Mouse (Mus musculus) neural tube, embryonic 13.5 days (tissue): ENCODE results near the gene Gm11077. TPM values are rescaled to one million over a fixed set of nuclear protein-coding genes. Genes with fewer than 3 reads are reported as not detected.

Experiments
- ATAC-seq: fragments of 200-750 bp; cut with Nextera tagmentation; 2 replicates; pipeline ENCODE4 v1.8.0; 2017; ENCODE audit warnings: low read depth, mild to moderate bottlenecking, moderate TSS enrichment, moderate library complexity
- H3K27ac ChIP-seq: fragments of 300-500 bp; sonication (generic); replicated peaks from 2 replicates; pipeline ENCODE4 v1.5.1; 2015; ENCODE audit warnings: moderate library complexity, mild to moderate bottlenecking, inconsistent platforms
- H3K27me3 ChIP-seq: fragments of 300-500 bp; sonication (generic); 2 replicates; pipeline ENCODE4 v1.6.1; 2015; ENCODE audit warnings: mild to moderate bottlenecking, inconsistent platforms
- H3K36me3 ChIP-seq: fragments of 300-500 bp; sonication (generic); 2 replicates; pipeline ENCODE4 v1.6.1; 2015; ENCODE audit warnings: mild to moderate bottlenecking, inconsistent platforms
- H3K4me1 ChIP-seq: fragments of 300-500 bp; sonication (generic); replicated peaks from 2 replicates; pipeline ENCODE4 v1.6.1; 2015; ENCODE audit warnings: inconsistent platforms
- H3K4me2 ChIP-seq: fragments of 300-500 bp; sonication (generic); 2 replicates; pipeline ENCODE4 v1.6.1; 2015; ENCODE audit warnings: inconsistent platforms, mild to moderate bottlenecking, moderate library complexity
- H3K4me3 ChIP-seq: fragments of 300-500 bp; sonication (generic); 2 replicates; pipeline ENCODE4 v1.5.1; 2015; ENCODE audit warnings: mild to moderate bottlenecking, inconsistent platforms
- H3K9ac ChIP-seq: fragments of 300-500 bp; sonication (generic); 2 replicates; pipeline ENCODE4 v1.6.1; 2015; ENCODE audit warnings: moderate library complexity, mild to moderate bottlenecking, inconsistent platforms
- H3K9me3 ChIP-seq: fragments of 300-500 bp; sonication (generic); 2 replicates; pipeline ENCODE4 v1.6.1; 2016; ENCODE audit warnings: inconsistent platforms
- WGBS: fragments of 180-500 bp; shearing (Covaris S2); methylation state at CpG from one replicate; pipeline ENCODE4 v1.1.7; 2015; 5-methylcytosine and 5-hydroxymethylcytosine counted together
- polyA plus RNA-seq: library from polyadenylated mRNA; unstranded; fragments of >200 nt; fragmentation: Nextera tagmentation; extraction: Ambion mirVana; gene quantifications from 2 replicates; pipeline ENCODE4 v1.2.1, GENCODE M21; 2015

The Gm11077 gene
- polyA plus RNA-seq, 1 experiment from 2014 or later = not detected

DNA sequence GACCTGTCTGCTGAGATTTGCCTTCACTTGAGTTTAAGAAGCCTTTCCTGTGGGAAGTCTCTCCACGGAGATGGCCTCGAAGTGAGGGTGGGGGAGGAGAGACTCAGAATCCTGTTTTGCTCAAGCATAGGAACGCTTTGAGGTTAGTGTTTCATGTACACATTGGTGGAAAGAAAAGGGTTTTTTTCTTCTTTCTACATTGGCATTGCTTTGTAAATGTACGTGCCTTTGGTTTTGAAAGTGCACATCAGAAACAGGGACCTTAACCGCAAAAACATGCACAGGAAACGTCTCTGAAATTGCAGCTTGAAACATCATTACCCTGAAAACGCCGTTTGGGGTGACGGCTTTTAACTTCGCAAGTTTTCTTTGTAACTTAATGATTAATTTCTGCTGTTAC lies 21.0 kb upstream of the Gm11077 start:
- no peak overlapping the region for H3K4me2 ChIP-seq
- no peak for ATAC-seq
- H3K27ac ChIP-seq = no peak overlapping the region
- H3K36me3 ChIP-seq = no peaks in the 10 kb centered on the region
- no peaks in the 10 kb centered on the region for H3K27me3 ChIP-seq
- H3K4me1 ChIP-seq = no peaks in the 10 kb centered on the region; the same call in 1 of the 2 replicates
- H3K9ac ChIP-seq = no peak overlapping the region
- H3K9me3 ChIP-seq = 0 out of 2 replicates have a peak, but pooled peaks cover 4% of the 10 kb centered on the region
- H3K4me3 ChIP-seq = no peak overlapping the region
- 83% methylated on average over 10 of the region's 10 CpGs for WGBS

DNA sequence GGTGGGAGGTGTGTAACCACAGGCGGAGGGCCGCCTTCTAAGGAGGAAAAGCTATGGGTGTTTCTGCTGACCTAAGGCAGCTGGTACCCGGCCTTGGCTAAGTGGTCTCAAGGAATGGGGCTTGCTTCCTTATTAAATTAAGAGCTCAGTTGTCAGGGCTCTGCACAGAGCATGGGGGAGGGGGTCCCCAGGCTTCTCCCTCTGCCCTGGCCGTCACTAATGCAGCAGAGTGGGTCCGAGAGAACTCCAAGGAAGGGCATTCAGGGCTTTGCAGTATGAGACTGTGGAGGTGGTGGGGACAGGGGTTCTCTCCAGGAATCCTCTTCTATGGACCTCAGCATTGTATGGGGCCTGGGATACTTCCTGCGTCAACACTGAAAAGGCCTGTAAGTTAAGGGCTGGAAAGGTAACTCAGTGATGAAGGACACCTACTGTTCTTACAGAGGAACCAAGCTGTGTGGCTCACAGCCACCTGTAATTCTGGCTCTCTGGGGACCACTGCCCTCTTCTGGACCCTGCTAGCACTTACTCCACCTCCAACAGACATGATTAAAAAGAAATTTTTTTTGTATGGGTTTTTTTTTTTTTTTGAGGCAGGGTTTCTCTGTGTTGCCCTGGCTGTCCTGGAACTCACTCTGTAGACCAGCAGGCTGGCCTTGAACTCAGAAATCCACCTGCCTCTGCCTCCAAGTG lies 19.5 kb upstream of the Gm11077 start:
- no peak overlapping the region for H3K4me2 ChIP-seq
- no peak overlapping the region for H3K4me3 ChIP-seq
- 61% methylated on average over 6 of the region's 6 CpGs for WGBS
- no peak overlapping the region for H3K9ac ChIP-seq
- no peaks in the 10 kb centered on the region for H3K36me3 ChIP-seq
- 0 out of 2 replicates have a peak, but pooled peaks cover 4% of the 10 kb centered on the region for H3K9me3 ChIP-seq
- H3K4me1 ChIP-seq = no peaks in the 10 kb centered on the region; the same call in 1 of the 2 replicates
- no peak overlapping the region for H3K27ac ChIP-seq
- ATAC-seq = no peak
- H3K27me3 ChIP-seq = peaks cover 9% of the 10 kb centered on the region; the same call in 1 of the 2 replicates

DNA sequence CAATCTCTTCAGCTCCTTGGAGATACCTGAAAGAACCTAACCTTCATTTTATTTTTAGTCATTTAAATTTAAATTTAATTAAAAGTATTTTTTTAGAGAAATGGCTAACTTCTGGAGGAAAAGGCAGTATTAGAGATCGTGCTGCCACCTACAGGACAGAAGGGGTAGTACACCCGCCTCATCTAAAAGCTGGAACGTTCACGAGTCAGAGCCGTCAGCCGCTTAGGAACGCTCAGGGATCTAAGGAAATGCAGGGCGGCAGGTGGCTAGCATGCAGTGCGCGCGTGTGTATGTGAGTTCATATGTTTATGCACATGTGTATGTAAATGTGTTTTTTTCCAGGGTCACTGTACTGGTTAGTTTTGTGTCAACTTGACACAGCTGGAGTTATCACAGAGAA lies 16.3 kb upstream of the Gm11077 start:
- H3K4me3 ChIP-seq = no peak overlapping the region
- no peaks in the 10 kb centered on the region; the same call in 1 of the 2 replicates for H3K4me1 ChIP-seq
- H3K27me3 ChIP-seq = peaks cover 9% of the 10 kb centered on the region; the same call in 1 of the 2 replicates
- H3K27ac ChIP-seq = no peak overlapping the region
- peak; percentile 57; the same call in 1 of the 2 replicates for ATAC-seq
- H3K9me3 ChIP-seq = no peaks in the 10 kb centered on the region
- no peak overlapping the region for H3K4me2 ChIP-seq
- WGBS = 4% methylated on average over 11 of the region's 11 CpGs
- H3K36me3 ChIP-seq = no peaks in the 10 kb centered on the region
- no peak overlapping the region for H3K9ac ChIP-seq

DNA sequence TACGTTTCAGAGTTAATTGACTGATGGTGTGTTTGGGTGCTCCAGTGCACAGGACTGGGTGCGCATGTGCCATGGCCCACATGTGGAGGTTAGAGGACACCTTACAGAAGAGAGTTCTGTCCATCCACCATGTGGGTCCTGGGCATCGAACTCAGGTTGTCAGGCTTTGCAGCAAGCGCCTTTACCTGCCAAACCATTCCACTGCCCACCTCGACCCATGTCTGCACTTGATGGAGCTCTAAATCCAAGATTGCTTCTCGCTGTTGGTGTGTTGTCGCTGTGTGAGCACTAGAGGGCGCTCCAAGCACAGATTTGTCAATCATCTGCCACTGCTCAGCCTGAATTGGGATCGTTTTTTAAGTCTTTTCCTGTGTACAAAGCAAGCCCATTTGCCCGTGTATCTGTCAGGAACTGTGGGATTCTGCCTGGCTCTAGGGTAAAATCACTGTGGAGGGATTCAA lies 14.1 kb upstream of the Gm11077 start:
- Histone ChIP-seq H3K27me3 (peaks cover 9% of the 10 kb centered on the region; the same call in 1 of the 2 replicates), H3K27ac (no peak overlapping the region), H3K4me3 (no peak overlapping the region), H3K9me3 (0 out of 2 replicates have a peak, but pooled peaks cover 7% of the 10 kb centered on the region), H3K9ac (no peak overlapping the region), H3K36me3 (no peaks in the 10 kb centered on the region), H3K4me1 (no peaks in the 10 kb centered on the region), H3K4me2 (no peak overlapping the region)
- 24% methylated on average over 10 of the region's 10 CpGs for WGBS
- peak; percentile 70 for ATAC-seq

DNA sequence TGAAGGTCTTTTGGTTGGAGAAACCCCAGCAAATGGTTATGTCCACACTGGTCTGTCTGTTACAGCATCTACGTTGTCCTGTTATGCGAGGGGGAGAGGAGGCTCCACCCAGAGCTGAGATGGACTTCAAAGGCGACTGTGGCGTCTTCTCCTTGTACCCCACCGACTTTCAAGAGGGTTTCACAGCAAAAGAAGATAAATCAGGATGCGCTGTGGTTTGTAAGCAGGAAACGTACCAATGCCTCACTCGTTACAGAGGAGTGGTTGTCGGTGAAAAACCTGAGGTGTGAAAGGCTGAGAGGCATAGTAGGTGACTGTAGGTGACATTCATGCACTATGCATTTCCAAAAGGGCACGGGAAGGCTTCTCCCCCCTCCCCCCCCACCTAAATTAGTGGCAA lies 7.0 kb upstream of the Gm11077 start:
- no peak for ATAC-seq
- H3K4me1 ChIP-seq = no peaks in the 10 kb centered on the region
- H3K27me3 ChIP-seq = no peaks in the 10 kb centered on the region
- H3K4me3 ChIP-seq = no peak overlapping the region
- H3K27ac ChIP-seq = no peak overlapping the region
- no peak overlapping the region for H3K9ac ChIP-seq
- H3K9me3 ChIP-seq = 0 out of 2 replicates have a peak, but pooled peaks cover 9% of the 10 kb centered on the region
- no peak overlapping the region for H3K4me2 ChIP-seq
- H3K36me3 ChIP-seq = no peaks in the 10 kb centered on the region
- 79% methylated on average over 10 of the region's 10 CpGs for WGBS

DNA sequence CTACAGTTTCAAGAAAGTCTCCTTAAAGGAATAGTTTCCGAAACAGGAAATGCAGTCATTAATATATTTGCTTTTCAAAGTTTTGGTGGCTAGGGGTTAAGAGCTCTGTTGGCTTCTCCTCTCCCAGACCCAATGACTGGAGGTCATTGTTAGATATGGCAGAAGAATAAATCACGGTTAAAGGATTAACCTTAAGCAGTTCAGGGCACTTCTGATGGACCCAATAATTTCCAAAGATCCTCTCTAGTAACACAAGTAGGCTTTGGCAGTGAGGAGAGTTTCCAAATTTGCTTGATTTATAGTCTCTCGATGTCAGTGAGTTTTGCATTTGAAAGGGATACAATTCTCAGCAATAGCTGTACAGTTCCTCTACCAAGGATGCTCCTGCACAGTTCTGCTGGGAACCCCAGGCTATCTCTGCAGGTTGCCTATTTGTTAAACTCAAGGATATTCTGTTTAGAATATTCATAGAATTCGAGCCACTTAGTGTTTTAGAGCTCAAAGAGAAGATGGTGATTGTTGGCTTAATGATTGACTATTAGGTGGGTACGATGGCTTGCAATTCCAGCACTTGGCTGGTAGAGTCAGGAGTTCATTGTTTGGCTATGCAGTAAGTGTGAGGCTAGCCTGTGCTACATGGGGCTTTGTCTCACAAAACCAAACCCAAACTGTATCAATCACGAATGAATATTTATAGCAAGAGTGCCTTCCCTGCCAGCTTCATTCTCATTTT lies 1.8 kb downstream of the Gm11077 start:
- 0 out of 2 replicates have a peak, but pooled peaks cover 6% of the 10 kb centered on the region for H3K9me3 ChIP-seq
- H3K4me1 ChIP-seq = peaks cover 8% of the 10 kb centered on the region
- H3K27ac ChIP-seq = no peak overlapping the region
- ATAC-seq = no peak
- H3K9ac ChIP-seq = no peak overlapping the region
- H3K4me3 ChIP-seq = no peak overlapping the region
- no peaks in the 10 kb centered on the region for H3K27me3 ChIP-seq
- no peaks in the 10 kb centered on the region for H3K36me3 ChIP-seq
- H3K4me2 ChIP-seq = no peak overlapping the region
- WGBS = 62% methylated on average over 6 of the region's 6 CpGs

DNA sequence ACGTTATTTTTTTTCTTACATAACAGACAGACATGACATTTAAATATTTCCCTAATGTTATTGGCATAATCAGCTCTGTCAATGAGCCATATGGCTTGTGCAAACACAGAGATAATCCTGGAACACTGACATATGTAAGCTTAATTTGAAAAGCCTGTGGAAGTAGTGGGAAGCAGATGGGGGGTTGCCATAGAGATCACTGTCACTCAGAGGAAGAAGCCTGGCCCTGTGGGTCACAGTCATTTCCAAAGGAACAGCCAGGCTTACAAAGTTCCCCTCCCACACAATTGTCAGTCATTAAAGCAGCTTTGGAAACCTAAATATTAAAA lies 2.3 kb downstream of the Gm11077 start:
- WGBS = 49% methylated on average over 1 of the region's 1 CpGs
- no peak; the same call in 1 of the 2 replicates for ATAC-seq
- Histone ChIP-seq H3K27ac (no peak overlapping the region), H3K27me3 (no peaks in the 10 kb centered on the region), H3K4me3 (no peak overlapping the region), H3K4me2 (no peak overlapping the region), H3K9me3 (0 out of 2 replicates have a peak, but pooled peaks cover 6% of the 10 kb centered on the region), H3K9ac (no peak overlapping the region), H3K36me3 (no peaks in the 10 kb centered on the region), H3K4me1 (peaks cover 8% of the 10 kb centered on the region)

DNA sequence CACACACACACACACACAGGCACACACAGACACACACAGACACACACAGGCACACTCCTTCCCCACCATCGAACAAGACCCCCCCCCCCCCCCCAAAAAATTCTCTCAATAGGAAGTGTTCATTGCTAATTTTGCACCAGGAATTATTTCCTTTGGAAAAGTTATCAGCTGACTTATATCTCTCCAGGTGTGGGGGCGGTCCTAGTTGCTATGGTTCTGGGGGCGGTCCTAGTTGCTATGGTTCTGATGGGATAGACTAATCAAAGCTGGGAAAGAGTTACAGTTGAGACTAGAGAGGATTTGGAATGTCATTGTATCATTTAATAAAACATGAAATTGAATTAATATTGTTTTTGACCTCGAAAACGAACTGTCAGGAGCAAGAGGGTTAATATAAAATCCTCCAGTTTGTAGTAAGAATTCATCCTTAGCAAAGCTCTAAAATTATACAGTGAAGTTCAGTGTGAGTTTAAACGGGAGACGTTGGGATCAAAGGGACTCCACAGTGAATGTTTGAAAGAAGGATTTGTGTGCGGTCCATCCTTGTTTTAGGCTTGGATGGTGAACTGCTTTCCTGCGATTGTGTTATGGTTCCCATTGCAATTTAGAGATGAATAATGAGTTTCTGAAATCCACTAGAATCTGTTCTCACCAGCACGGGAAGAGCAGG lies 4.0 kb downstream of the Gm11077 start:
- Histone ChIP-seq H3K9ac (peak overlapping the region; percentile 54), H3K36me3 (no peaks in the 10 kb centered on the region), H3K4me3 (peak overlapping the region; percentile 31), H3K4me2 (peak overlapping the region; percentile 55), H3K4me1 (peaks cover 8% of the 10 kb centered on the region), H3K27ac (no peak overlapping the region), H3K27me3 (no peaks in the 10 kb centered on the region), H3K9me3 (0 out of 2 replicates have a peak, but pooled peaks cover 6% of the 10 kb centered on the region)
- ATAC-seq = no peak
- 35% methylated on average over 10 of the region's 10 CpGs for WGBS

DNA sequence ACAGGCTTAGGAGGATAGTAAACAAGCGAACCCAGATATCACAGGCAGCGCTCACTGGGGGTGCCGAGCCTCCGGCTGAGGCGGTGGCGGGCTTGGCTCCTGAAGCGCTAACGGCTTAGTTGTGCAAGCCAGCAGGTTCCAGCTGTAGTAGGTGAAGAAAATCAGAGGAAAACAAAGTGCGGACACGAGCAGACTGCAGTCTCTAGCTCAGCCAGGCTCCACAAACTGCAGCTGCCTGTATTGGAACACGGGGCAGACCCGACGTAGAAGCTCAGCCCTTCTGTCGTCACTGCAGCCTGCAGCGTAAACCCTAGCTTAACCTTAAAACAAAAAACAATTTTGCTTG lies 4.5 kb downstream of the Gm11077 start:
- H3K4me3 ChIP-seq = peak overlapping the region; percentile 31
- H3K36me3 ChIP-seq = no peaks in the 10 kb centered on the region
- H3K27ac ChIP-seq = no peak overlapping the region
- 0 out of 2 replicates have a peak, but pooled peaks have one; percentile 44 for ATAC-seq
- H3K27me3 ChIP-seq = no peaks in the 10 kb centered on the region
- peaks cover 8% of the 10 kb centered on the region for H3K4me1 ChIP-seq
- H3K9ac ChIP-seq = peak overlapping the region; percentile 54
- peak overlapping the region; percentile 55 for H3K4me2 ChIP-seq
- WGBS = 14% methylated on average over 15 of the region's 15 CpGs
- 0 out of 2 replicates have a peak, but pooled peaks cover 6% of the 10 kb centered on the region for H3K9me3 ChIP-seq

DNA sequence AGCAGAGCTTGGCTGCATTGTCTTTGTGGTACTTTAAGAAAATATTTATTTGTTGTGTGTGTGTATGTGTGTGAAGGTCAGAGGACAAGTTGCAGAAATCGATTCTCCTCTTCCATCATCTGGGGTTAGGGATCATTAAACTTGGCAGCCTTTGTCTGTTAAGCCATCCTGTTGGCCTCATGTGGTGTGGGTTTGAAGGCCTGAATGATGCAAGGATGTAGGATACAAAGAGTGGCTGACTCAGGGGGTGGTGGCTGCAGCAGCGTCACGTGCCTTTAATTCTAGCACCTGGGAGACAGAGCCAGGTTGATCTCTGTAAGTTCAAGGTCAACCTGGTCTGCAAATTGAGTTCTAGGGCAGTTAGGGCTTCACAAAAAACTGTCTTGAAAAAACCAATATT lies 16.5 kb downstream of the Gm11077 start:
- 61% methylated on average over 3 of the region's 3 CpGs for WGBS
- no peak for ATAC-seq
- no peaks in the 10 kb centered on the region for H3K4me1 ChIP-seq
- H3K4me3 ChIP-seq = no peak overlapping the region
- no peak overlapping the region for H3K4me2 ChIP-seq
- H3K36me3 ChIP-seq = no peaks in the 10 kb centered on the region
- H3K27ac ChIP-seq = no peak overlapping the region
- H3K27me3 ChIP-seq = no peaks in the 10 kb centered on the region
- no peaks in the 10 kb centered on the region for H3K9me3 ChIP-seq
- no peak overlapping the region for H3K9ac ChIP-seq

DNA sequence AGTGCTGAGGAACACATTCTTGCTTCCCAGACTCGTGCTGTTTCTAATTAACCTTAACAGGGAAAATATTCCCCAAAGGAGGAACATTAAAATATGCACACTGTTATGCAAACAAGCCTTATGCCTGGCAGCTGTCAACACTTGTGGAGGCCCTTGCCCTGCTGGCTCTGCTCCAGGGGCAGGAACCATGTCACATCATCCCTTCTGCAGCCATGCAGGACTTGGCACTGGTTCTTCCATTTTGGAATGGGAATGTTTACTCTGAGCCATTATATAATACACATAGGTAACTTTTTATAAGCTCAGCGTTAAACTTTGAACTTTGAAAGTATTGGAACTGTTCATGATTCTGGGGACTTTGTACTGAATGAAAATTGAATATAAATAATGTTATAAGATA lies 18.5 kb downstream of the Gm11077 start:
- H3K36me3 ChIP-seq = no peaks in the 10 kb centered on the region
- no peak overlapping the region for H3K4me2 ChIP-seq
- 56% methylated on average over 2 of the region's 2 CpGs for WGBS

More for the DNA sequence above, 18.5 kb downstream of the Gm11077 start:
- Histone ChIP-seq H3K9ac (no peak overlapping the region), H3K4me3 (no peak overlapping the region), H3K4me1 (no peaks in the 10 kb centered on the region), H3K27me3 (no peaks in the 10 kb centered on the region), H3K27ac (no peak overlapping the region), H3K9me3 (no peaks in the 10 kb centered on the region)
- no peak for ATAC-seq
